Mouse (Mus musculus) midbrain, embryonic 16.5 days (tissue): ENCODE results near the gene Ube3b. TPM values are rescaled to one million over a fixed set of nuclear protein-coding genes. Genes with fewer than 3 reads are reported as not detected.

Source experiments
- ATAC-seq: fragments of 200-750 bp; cut with Nextera tagmentation; 2 replicates; pipeline ENCODE4 v1.8.0; 2017; ENCODE audit warnings: moderate TSS enrichment
- H3K27ac ChIP-seq: fragments of 300-500 bp; sonication (generic); 2 replicates; pipeline ENCODE4 v1.5.1; 2014; ENCODE audit warnings: mild to moderate bottlenecking, low read length, mixed read lengths
- H3K27me3 ChIP-seq: fragments of 300-500 bp; sonication (generic); 2 replicates; pipeline ENCODE4 v1.6.1; 2014; ENCODE audit warnings: low read depth, low read length, mixed read lengths; ENCODE audit not compliant: control insufficient read depth, insufficient read depth
- H3K36me3 ChIP-seq: fragments of 300-500 bp; sonication (generic); 2 replicates; pipeline ENCODE4 v1.6.1; 2014; ENCODE audit warnings: mild to moderate bottlenecking, low read length, moderate library complexity, mixed read lengths; ENCODE audit not compliant: control insufficient read depth, insufficient read depth
- H3K4me1 ChIP-seq: fragments of 300-500 bp; sonication (generic); 2 replicates; pipeline ENCODE4 v1.6.1; 2014; ENCODE audit warnings: mild to moderate bottlenecking, low read length, mixed read lengths; ENCODE audit not compliant: control insufficient read depth, insufficient read depth
- H3K4me2 ChIP-seq: fragments of 300-500 bp; sonication (generic); 2 replicates; pipeline ENCODE4 v1.6.1; 2014; ENCODE audit warnings: mild to moderate bottlenecking, low read length, mixed read lengths
- H3K4me3 ChIP-seq: fragments of 300-500 bp; sonication (generic); 2 replicates; pipeline ENCODE4 v1.5.1; 2014; ENCODE audit warnings: low read depth, mild to moderate bottlenecking, low read length, moderate library complexity, mixed read lengths
- H3K9ac ChIP-seq: fragments of 300-500 bp; sonication (generic); 2 replicates; pipeline ENCODE4 v1.6.1; 2014; ENCODE audit warnings: low read depth, low read length, mixed read lengths
- H3K9me3 ChIP-seq: fragments of 300-500 bp; sonication (generic); replicated peaks from 2 replicates; pipeline ENCODE4 v1.6.1; 2014; ENCODE audit warnings: mild to moderate bottlenecking, low read length, mixed read lengths; ENCODE audit not compliant: control insufficient read depth, poor library complexity, severe bottlenecking
- WGBS: fragments of 180-500 bp; shearing (Covaris S2); extraction: QIAGEN DNeasy Blood & Tissue Kit; methylation state at CpG from one replicate; pipeline ENCODE4 v1.1.7; 2014; 5-methylcytosine and 5-hydroxymethylcytosine counted together
- polyA plus RNA-seq: library from polyadenylated mRNA; unstranded; fragments of >200 nt; fragmentation: Nextera tagmentation; extraction: Ambion mirVana; gene quantifications from 2 replicates; pipeline ENCODE4 v1.2.1, GENCODE M21; 2015

The Ube3b gene
- 35.6 and 39.0 TPM in 2 replicates for polyA plus RNA-seq

GRCm38 (mm10) chr5:114380209-114381012 is at the start of gene Ube3b, which contains the start of gene Kctd10:
Gene Ube3b (plus strand): TSS chr5:114380607.
Gene Kctd10 (minus strand): TSS chr5:114380508.
- H3K9ac ChIP-seq = peak within 1 kb of the TSS; percentile 94
- peak; percentile 93 for ATAC-seq
- WGBS = under 1% methylated on average over 72 of the region's 74 CpGs
- peak within 1 kb of the TSS; percentile 92 for H3K4me2 ChIP-seq
- no peaks in the 10 kb centered on the region for H3K9me3 ChIP-seq
- H3K36me3 ChIP-seq = no peaks in the 10 kb centered on the region
- peak within 1 kb of the TSS; percentile 87 for H3K4me3 ChIP-seq
- peaks cover 39% of the 10 kb centered on the region for H3K4me1 ChIP-seq
- H3K27ac ChIP-seq = peak within 1 kb of the TSS; percentile 94
- no peaks in the 10 kb centered on the region for H3K27me3 ChIP-seq

- H3K36me3 ChIP-seq = no peaks in the 10 kb centered on the region
- no peaks in the 10 kb centered on the region for H3K9me3 ChIP-seq
- H3K27ac ChIP-seq = no peak overlapping the region
- no peak overlapping the region for H3K4me2 ChIP-seq
- WGBS = 92% methylated on average over 5 of the region's 5 CpGs
- no peak overlapping the region for H3K4me3 ChIP-seq
- ATAC-seq = no peak
- no peaks in the 10 kb centered on the region for H3K27me3 ChIP-seq
- H3K4me1 ChIP-seq = no peaks in the 10 kb centered on the region
- no peak overlapping the region for H3K9ac ChIP-seq
Observed at GRCm38 (mm10) chr5:114342996-114343395, 37.4 kb upstream of the Ube3b start.

GRCm38 (mm10) chr5:114343612-114344011 is 36.8 kb upstream of the Ube3b start:
- no peaks in the 10 kb centered on the region for H3K36me3 ChIP-seq
- WGBS = 80% methylated on average over 7 of the region's 7 CpGs
- H3K9ac ChIP-seq = no peak overlapping the region
- H3K27ac ChIP-seq = no peak overlapping the region
- ATAC-seq = no peak
- H3K4me2 ChIP-seq = no peak overlapping the region
- H3K27me3 ChIP-seq = no peaks in the 10 kb centered on the region
- H3K9me3 ChIP-seq = no peaks in the 10 kb centered on the region
- H3K4me1 ChIP-seq = no peaks in the 10 kb centered on the region
- no peak overlapping the region for H3K4me3 ChIP-seq

DNA sequence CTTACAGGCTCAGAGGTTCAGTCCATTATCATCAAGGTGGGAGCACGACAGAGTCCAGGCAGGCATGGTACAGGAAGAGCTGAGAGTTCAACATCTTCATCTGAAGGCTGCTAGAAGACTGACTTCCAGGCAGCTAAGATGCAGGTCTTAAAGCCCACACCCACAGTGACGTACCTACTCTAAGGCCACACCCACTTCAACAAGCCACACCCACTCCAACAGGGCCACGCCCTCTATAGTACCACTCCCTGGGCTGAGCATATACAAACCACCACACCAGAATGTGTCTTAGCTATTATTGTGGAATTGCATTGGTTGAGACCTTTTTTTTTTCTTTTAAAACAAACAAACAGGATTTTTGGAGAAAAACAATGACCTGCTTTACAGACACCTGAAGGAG is 34.9 kb upstream of the Ube3b start:
- WGBS = 65% methylated on average over 3 of the region's 3 CpGs
- no peaks in the 10 kb centered on the region for H3K36me3 ChIP-seq
- no peak overlapping the region for H3K4me2 ChIP-seq

DNA sequence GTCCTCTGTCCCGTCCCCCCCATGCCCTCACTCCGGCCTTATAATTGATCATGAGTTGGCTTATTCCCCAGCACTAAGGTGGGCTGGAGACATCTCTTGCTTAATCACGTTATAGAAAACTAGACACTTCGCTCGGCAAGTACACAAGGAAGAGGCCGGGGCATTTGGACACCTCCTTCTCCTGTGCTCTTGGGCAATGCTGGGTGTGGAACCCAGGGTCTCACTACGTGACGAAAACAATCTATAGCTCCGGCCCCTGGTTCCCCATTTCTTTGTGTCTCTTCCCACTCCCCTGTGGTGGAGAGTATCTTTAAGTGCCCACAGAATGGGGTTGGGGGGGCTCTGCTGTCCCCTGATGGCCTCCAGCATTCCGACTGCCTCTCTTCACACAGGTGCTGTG is 33.4 kb upstream of the Ube3b start:
- H3K9ac ChIP-seq = no peak overlapping the region
- no peak overlapping the region for H3K27ac ChIP-seq
- no peak overlapping the region for H3K4me3 ChIP-seq
- no peaks in the 10 kb centered on the region for H3K9me3 ChIP-seq
- no peaks in the 10 kb centered on the region for H3K4me1 ChIP-seq
- H3K4me2 ChIP-seq = no peak overlapping the region
- no peak for ATAC-seq
- H3K36me3 ChIP-seq = no peaks in the 10 kb centered on the region
- H3K27me3 ChIP-seq = no peaks in the 10 kb centered on the region
- WGBS = 83% methylated on average over 10 of the region's 10 CpGs

More for the DNA sequence above, 34.9 kb upstream of the Ube3b start:
- no peaks in the 10 kb centered on the region for H3K4me1 ChIP-seq
- no peaks in the 10 kb centered on the region for H3K27me3 ChIP-seq
- H3K4me3 ChIP-seq = no peak overlapping the region
- no peak for ATAC-seq
- H3K9ac ChIP-seq = no peak overlapping the region
- no peak overlapping the region for H3K27ac ChIP-seq
- no peaks in the 10 kb centered on the region for H3K9me3 ChIP-seq

- H3K4me2 ChIP-seq = no peak overlapping the region
- ATAC-seq = no peak
- H3K27me3 ChIP-seq = no peaks in the 10 kb centered on the region
- WGBS = 68% methylated on average over 10 of the region's 10 CpGs
- no peak overlapping the region for H3K27ac ChIP-seq
- H3K9ac ChIP-seq = no peak overlapping the region
- H3K9me3 ChIP-seq = no peaks in the 10 kb centered on the region
- H3K4me1 ChIP-seq = no peaks in the 10 kb centered on the region
- H3K4me3 ChIP-seq = no peak overlapping the region
- no peaks in the 10 kb centered on the region for H3K36me3 ChIP-seq
Observed at GRCm38 (mm10) chr5:114351490-114351889, 28.9 kb upstream of the Ube3b start.

GRCm38 (mm10) chr5:114356250-114356935 is 24.0 kb upstream of the Ube3b start:
- Histone ChIP-seq H3K27ac (no peak overlapping the region), H3K36me3 (no peaks in the 10 kb centered on the region; the same call in 1 of the 2 replicates), H3K4me1 (peaks cover 13% of the 10 kb centered on the region), H3K4me2 (no peak overlapping the region), H3K27me3 (no peaks in the 10 kb centered on the region), H3K4me3 (no peak overlapping the region), H3K9ac (no peak overlapping the region), H3K9me3 (no peaks in the 10 kb centered on the region)
- peak; percentile 54; the same call in 1 of the 2 replicates for ATAC-seq
- 26% methylated on average over 7 of the region's 7 CpGs for WGBS

- H3K27me3 ChIP-seq = no peaks in the 10 kb centered on the region
- H3K4me3 ChIP-seq = no peak overlapping the region
- H3K27ac ChIP-seq = no peak overlapping the region
- 52% methylated on average over 23 of the region's 23 CpGs for WGBS
- no peaks in the 10 kb centered on the region; the same call in none of the 2 replicates for H3K36me3 ChIP-seq
- no peak overlapping the region for H3K9ac ChIP-seq
- H3K4me2 ChIP-seq = no peak overlapping the region
- peaks cover 13% of the 10 kb centered on the region for H3K4me1 ChIP-seq
- ATAC-seq = peak; percentile 9; the same call in 1 of the 2 replicates
- no peaks in the 10 kb centered on the region for H3K9me3 ChIP-seq
Observed at GRCm38 (mm10) chr5:114356936-114357751, 23.3 kb upstream of the Ube3b start.
